Mouse (Mus musculus): ENCODE measurements around the gene Nt5dc1.
A peak's percentile ranks its signal among the peaks of the same experiment; 100 is the strongest.

Gene Nt5dc1

DNA sequence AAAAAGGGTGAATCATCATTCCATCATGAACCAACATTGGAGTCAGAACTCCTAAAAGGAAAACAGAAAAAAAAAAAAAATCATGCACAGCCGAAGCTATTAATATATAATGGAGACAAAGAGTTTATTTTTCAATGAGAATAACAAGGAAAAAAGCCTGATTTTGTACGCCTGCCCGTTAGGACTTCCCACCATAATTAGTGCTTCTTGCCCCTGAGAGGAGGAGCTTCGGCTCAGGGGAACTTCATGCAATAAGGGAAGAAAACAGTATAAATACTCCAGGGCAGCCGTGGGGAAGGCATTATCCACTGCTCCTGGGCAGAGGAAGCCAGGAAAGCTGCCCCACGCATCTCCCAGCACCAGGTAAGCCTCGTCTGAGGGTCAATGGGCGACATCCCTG lies 28.7 kb downstream of the Nt5dc1 start, which contains the start of gene Col10a1:
Gene Col10a1, plus strand, starts transcription at position 301 of the 400 bp plus-strand sequence.
- no peaks in the 10 kb centered on the region for H3K9me3 ChIP-seq (ENCODE audit: low read length)
- no peak within 1 kb of the TSS for H3K4me3 ChIP-seq (replicated peaks; ENCODE audit: low read length)
- no peaks in the 10 kb centered on the region for H3K36me3 ChIP-seq (ENCODE audit: insufficient read depth, low read length)
- H3K27me3 ChIP-seq (ENCODE audit: insufficient read depth, low read length) = no peaks in the 10 kb centered on the region
- TF ChIP-seq NANOG (IDR thresholded peaks at IDR 0.05; ENCODE audit: borderline replicate concordance, low read length) (no peak), POU5F1 (IDR thresholded peaks at IDR 0.05; ENCODE audit: borderline replicate concordance, low read length) (no peak), CTCF (conservative IDR thresholded peaks at IDR 0.05; ENCODE audit: low read length) (no peak)
- H3K4me1 ChIP-seq (replicated peaks; ENCODE audit: low read depth, low read length) = peaks cover 3% of the 10 kb centered on the region; the same call in 1 of the 2 replicates

DNA sequence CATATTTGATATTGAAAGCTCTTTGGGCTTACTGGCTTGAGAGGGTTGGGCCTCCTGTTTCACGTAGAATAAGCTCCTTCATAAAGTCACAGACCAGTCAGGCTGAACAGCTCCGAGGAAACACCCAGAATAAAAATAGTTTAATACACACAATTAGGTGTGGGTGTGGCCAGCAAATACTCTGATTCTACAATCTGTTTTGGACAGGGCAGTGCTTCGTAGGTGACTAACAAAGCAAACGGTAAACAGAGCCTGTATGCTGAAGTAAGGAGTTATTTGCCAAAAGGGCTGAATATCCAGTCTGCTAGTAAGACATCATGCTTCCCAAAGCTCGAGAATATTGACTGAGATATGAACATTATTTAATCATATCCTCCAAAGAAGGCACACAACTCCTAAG lies 32.7 kb downstream of the Nt5dc1 start:
- Histone ChIP-seq H3K27me3 (ENCODE audit: insufficient read depth, low read length) (no peaks in the 10 kb centered on the region), H3K4me1 (replicated peaks; ENCODE audit: low read depth, low read length) (peaks cover 3% of the 10 kb centered on the region; the same call in 1 of the 2 replicates), H3K4me3 (replicated peaks; ENCODE audit: low read length) (no peak overlapping the region), H3K9me3 (ENCODE audit: low read length) (no peaks in the 10 kb centered on the region), H3K36me3 (ENCODE audit: insufficient read depth, low read length) (no peaks in the 10 kb centered on the region)
- TF ChIP-seq POU5F1 (IDR thresholded peaks at IDR 0.05; ENCODE audit: borderline replicate concordance, low read length) = no peak
- TF ChIP-seq CTCF (conservative IDR thresholded peaks at IDR 0.05; ENCODE audit: low read length) = no peak
- TF ChIP-seq NANOG (IDR thresholded peaks at IDR 0.05; ENCODE audit: borderline replicate concordance, low read length) = no peak

DNA sequence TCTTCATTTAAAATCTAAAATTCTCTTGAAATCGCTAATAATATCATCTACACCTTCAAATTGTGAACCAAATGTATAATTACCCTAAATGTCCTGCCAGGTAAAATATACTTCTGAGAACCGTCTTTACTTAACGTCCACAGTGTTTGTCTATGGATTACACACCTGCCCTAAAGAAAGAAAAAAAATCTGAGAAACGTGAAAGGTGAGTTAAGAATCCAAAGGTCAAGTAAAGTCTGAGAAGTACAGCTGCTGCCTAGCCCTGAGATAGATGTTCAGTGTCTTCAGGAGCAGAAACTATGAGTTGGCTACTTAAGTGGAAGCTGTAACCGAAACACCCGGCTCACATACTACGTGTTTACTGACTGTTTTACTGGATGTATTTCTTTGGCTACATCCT lies 45.0 kb downstream of the Nt5dc1 start:
- H3K36me3 ChIP-seq (ENCODE audit: insufficient read depth, low read length) = no peaks in the 10 kb centered on the region
- H3K4me3 ChIP-seq (replicated peaks; ENCODE audit: low read length) = no peak overlapping the region
- TF ChIP-seq NANOG (IDR thresholded peaks at IDR 0.05; ENCODE audit: borderline replicate concordance, low read length) = no peak
- no peak for TF ChIP-seq POU5F1 (IDR thresholded peaks at IDR 0.05; ENCODE audit: borderline replicate concordance, low read length)
- TF ChIP-seq CTCF (conservative IDR thresholded peaks at IDR 0.05; ENCODE audit: low read length) = no peak
- H3K4me1 ChIP-seq (replicated peaks; ENCODE audit: low read depth, low read length) = no peaks in the 10 kb centered on the region
- H3K9me3 ChIP-seq (ENCODE audit: low read length) = no peaks in the 10 kb centered on the region
- H3K27me3 ChIP-seq (ENCODE audit: insufficient read depth, low read length) = no peaks in the 10 kb centered on the region

DNA sequence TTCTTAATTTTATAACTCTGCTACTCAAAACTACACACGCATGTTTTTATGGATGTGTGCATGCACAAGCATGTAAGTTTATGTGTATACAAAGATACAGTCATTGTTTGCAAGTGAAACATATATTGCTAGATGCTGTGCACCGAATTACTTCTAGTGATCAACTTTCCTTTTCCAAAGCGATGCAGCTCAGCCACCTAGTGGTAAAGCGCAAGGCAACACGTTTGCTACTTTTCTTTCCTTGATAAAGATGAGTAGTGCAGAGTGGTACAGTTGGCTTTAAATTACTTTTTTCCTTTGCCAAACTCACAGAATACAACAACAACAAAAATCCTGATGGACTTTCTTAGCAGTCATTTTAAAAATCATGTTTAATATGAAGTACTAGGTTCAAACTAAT lies 50.2 kb downstream of the Nt5dc1 start:
- H3K27me3 ChIP-seq (ENCODE audit: insufficient read depth, low read length) = no peaks in the 10 kb centered on the region
- TF ChIP-seq NANOG (IDR thresholded peaks at IDR 0.05; ENCODE audit: borderline replicate concordance, low read length) (no peak), CTCF (conservative IDR thresholded peaks at IDR 0.05; ENCODE audit: low read length) (peak; percentile 45), POU5F1 (IDR thresholded peaks at IDR 0.05; ENCODE audit: borderline replicate concordance, low read length) (no peak)
- H3K36me3 ChIP-seq (ENCODE audit: insufficient read depth, low read length) = no peaks in the 10 kb centered on the region
- no peak overlapping the region for H3K4me3 ChIP-seq (replicated peaks; ENCODE audit: low read length)
- no peaks in the 10 kb centered on the region for H3K4me1 ChIP-seq (replicated peaks; ENCODE audit: low read depth, low read length)
- H3K9me3 ChIP-seq (ENCODE audit: low read length) = no peaks in the 10 kb centered on the region

DNA sequence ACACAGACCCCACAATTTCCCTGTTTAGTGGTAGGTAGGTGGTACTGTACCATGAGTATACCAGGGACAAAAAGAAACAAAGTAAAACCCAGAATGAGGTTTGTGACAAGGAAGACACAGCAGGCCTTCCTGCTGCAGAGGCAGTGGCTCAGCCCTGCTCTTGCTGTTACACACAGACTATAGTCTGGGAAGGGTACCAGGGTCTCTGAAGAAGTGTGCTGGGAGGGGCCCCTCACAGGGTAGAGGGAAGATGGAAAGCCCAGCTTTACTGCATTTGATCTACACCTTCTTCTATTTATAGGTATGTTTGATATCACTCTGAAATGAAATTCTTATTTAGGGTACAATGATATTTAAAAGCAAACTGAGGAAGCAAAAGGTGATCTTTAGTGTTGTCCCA lies 54.6 kb downstream of the Nt5dc1 start:
- TF ChIP-seq NANOG (IDR thresholded peaks at IDR 0.05; ENCODE audit: borderline replicate concordance, low read length) (no peak), CTCF (conservative IDR thresholded peaks at IDR 0.05; ENCODE audit: low read length) (no peak), POU5F1 (IDR thresholded peaks at IDR 0.05; ENCODE audit: borderline replicate concordance, low read length) (no peak)
- H3K27me3 ChIP-seq (ENCODE audit: insufficient read depth, low read length) = no peaks in the 10 kb centered on the region
- peaks cover 7% of the 10 kb centered on the region for H3K4me1 ChIP-seq (replicated peaks; ENCODE audit: low read depth, low read length)
- H3K36me3 ChIP-seq (ENCODE audit: insufficient read depth, low read length) = no peaks in the 10 kb centered on the region
- H3K9me3 ChIP-seq (ENCODE audit: low read length) = no peaks in the 10 kb centered on the region
- H3K4me3 ChIP-seq (replicated peaks; ENCODE audit: low read length) = no peak overlapping the region

DNA sequence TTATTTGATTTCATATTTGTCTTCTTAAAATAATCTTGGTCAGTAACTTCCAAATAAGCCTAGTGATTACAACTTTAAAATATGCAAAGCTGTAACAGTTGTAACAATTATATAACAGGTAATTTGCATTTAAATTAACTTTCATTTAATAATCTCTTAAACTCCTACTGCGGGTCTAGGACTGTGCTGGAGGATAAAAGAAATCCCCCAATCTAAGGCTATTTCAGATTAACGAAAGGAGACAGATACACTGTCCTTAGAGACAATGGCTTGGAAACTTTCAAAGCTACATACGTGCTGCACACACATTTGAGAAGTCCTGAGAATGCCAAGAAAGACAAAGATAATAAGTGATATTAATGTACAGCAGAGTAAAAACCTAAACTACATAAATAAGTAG lies 60.1 kb downstream of the Nt5dc1 start:
- peaks cover 7% of the 10 kb centered on the region for H3K4me1 ChIP-seq (replicated peaks; ENCODE audit: low read depth, low read length)
- no peaks in the 10 kb centered on the region for H3K36me3 ChIP-seq (ENCODE audit: insufficient read depth, low read length)
- H3K9me3 ChIP-seq (ENCODE audit: low read length) = no peaks in the 10 kb centered on the region
- TF ChIP-seq CTCF (conservative IDR thresholded peaks at IDR 0.05; ENCODE audit: low read length) (no peak), POU5F1 (IDR thresholded peaks at IDR 0.05; ENCODE audit: borderline replicate concordance, low read length) (no peak), NANOG (IDR thresholded peaks at IDR 0.05; ENCODE audit: borderline replicate concordance, low read length) (no peak)
- H3K27me3 ChIP-seq (ENCODE audit: insufficient read depth, low read length) = no peaks in the 10 kb centered on the region
- no peak overlapping the region for H3K4me3 ChIP-seq (replicated peaks; ENCODE audit: low read length)

DNA sequence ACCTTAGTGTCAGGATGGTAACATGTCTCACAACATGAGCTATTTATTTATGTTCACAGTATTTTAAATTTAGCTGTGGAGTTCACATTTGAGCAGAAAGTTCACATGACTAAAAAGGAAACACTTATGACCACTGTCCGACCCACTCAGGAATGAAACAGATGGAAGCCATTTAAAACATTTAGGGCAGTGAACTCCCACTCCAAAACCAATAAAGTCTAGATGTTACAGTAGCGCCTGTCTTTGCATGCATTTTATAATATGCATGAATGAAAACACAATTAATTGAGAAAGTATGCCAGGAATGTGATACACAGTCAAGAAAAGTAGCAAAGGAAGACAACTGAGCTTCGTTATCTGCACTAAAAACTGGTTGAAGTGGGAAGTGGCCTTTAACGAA lies 66.2 kb downstream of the Nt5dc1 start:
- TF ChIP-seq POU5F1 (IDR thresholded peaks at IDR 0.05; ENCODE audit: borderline replicate concordance, low read length) (no peak), NANOG (IDR thresholded peaks at IDR 0.05; ENCODE audit: borderline replicate concordance, low read length) (no peak), CTCF (conservative IDR thresholded peaks at IDR 0.05; ENCODE audit: low read length) (no peak)
- no peak overlapping the region for H3K4me3 ChIP-seq (replicated peaks; ENCODE audit: low read length)
- no peaks in the 10 kb centered on the region for H3K9me3 ChIP-seq (ENCODE audit: low read length)
- no peaks in the 10 kb centered on the region for H3K36me3 ChIP-seq (ENCODE audit: insufficient read depth, low read length)
- no peaks in the 10 kb centered on the region; the same call in 1 of the 2 replicates for H3K4me1 ChIP-seq (replicated peaks; ENCODE audit: low read depth, low read length)
- no peaks in the 10 kb centered on the region for H3K27me3 ChIP-seq (ENCODE audit: insufficient read depth, low read length)

DNA sequence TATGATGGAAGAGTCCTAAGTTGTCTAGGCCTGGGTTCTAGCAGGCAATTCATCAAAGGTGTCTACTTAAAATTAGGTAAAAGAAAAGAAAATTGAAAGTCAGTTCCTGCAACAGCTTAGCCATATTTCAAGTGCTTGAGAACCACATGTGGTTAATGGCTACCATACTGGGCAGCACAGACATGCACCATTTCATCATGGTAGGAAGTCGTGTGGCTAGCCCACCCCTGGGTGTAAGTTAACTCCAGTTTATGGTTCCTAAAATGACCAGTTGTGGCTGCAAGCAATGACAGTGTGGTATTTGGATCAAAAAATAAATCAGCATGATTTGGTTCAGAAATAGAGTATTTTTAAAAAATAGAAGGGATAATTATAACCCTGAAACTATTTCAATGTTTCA lies 76.5 kb downstream of the Nt5dc1 start:
- H3K4me1 ChIP-seq (replicated peaks; ENCODE audit: low read depth, low read length) = no peaks in the 10 kb centered on the region
- H3K9me3 ChIP-seq (ENCODE audit: low read length) = peaks cover 5% of the 10 kb centered on the region
- TF ChIP-seq NANOG (IDR thresholded peaks at IDR 0.05; ENCODE audit: borderline replicate concordance, low read length) (no peak), CTCF (conservative IDR thresholded peaks at IDR 0.05; ENCODE audit: low read length) (no peak), POU5F1 (IDR thresholded peaks at IDR 0.05; ENCODE audit: borderline replicate concordance, low read length) (no peak)

DNA sequence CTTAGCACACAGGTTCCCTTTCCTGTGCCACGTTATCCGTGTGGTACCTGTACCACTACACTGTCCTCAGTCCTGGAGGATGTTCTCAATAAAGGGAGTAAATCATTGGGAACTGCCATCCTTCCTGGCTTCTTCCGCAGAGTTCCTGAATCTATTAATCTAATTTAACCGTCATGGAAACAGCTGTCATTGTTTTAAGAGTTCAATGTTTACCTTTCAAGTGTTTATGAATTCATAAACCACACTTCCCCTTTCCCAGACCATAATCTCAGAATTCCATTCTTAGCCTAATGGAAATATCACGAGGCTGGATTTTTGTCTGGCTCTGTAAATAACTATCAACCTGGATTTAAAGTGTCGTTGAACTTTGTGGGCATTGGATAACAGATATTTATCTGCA lies 77.3 kb downstream of the Nt5dc1 start:
- H3K9me3 ChIP-seq (ENCODE audit: low read length) = no peaks in the 10 kb centered on the region
- H3K4me1 ChIP-seq (replicated peaks; ENCODE audit: low read depth, low read length) = no peaks in the 10 kb centered on the region
- H3K4me3 ChIP-seq (replicated peaks; ENCODE audit: low read length) = no peak overlapping the region
- no peaks in the 10 kb centered on the region for H3K27me3 ChIP-seq (ENCODE audit: insufficient read depth, low read length)
- TF ChIP-seq CTCF (conservative IDR thresholded peaks at IDR 0.05; ENCODE audit: low read length) (no peak), POU5F1 (IDR thresholded peaks at IDR 0.05; ENCODE audit: borderline replicate concordance, low read length) (no peak), NANOG (IDR thresholded peaks at IDR 0.05; ENCODE audit: borderline replicate concordance, low read length) (no peak)
- no peaks in the 10 kb centered on the region for H3K36me3 ChIP-seq (ENCODE audit: insufficient read depth, low read length)

More for the DNA sequence above, 76.5 kb downstream of the Nt5dc1 start:
- no peaks in the 10 kb centered on the region for H3K27me3 ChIP-seq (ENCODE audit: insufficient read depth, low read length)
- no peak overlapping the region for H3K4me3 ChIP-seq (replicated peaks; ENCODE audit: low read length)
- peaks cover 4% of the 10 kb centered on the region; the same call in 1 of the 2 replicates for H3K36me3 ChIP-seq (ENCODE audit: insufficient read depth, low read length)
